Mouse (Mus musculus): ENCODE data around the gene Gm20388.
A peak's percentile ranks its signal among the peaks of the same experiment; 100 is the strongest.

Gene Gm20388

GRCm38 (mm10) chr8:122512392-122512791 lies 2601.8 kb downstream of the Gm20388 start:
- DNase-seq = no peak

- no peak for DNase-seq
Measured at GRCm38 (mm10) chr8:122515699-122516098, 2605.1 kb downstream of the Gm20388 start.

GRCm38 (mm10) chr8:122517541-122518190 lies 2607.0 kb downstream of the Gm20388 start:
- DNase-seq = no peak

- DNase-seq = no peak
Measured at GRCm38 (mm10) chr8:122520611-122521010, 2610.0 kb downstream of the Gm20388 start.

- DNase-seq = peak in 1 of 2 experiments; percentile 20
Measured at GRCm38 (mm10) chr8:122522796-122523651, 2612.4 kb downstream of the Gm20388 start.

- DNase-seq = peak; percentile 75 to 76
Measured at GRCm38 (mm10) chr8:122523652-122524360, 2613.2 kb downstream of the Gm20388 start.

GRCm38 (mm10) chr8:122524506-122524905 lies 2613.9 kb downstream of the Gm20388 start:
- DNase-seq = peak; percentile 37 to 44

- DNase-seq = no peak
Measured at GRCm38 (mm10) chr8:122525004-122525403, 2614.4 kb downstream of the Gm20388 start.

- no peak for DNase-seq
Measured at GRCm38 (mm10) chr8:122526084-122526483, 2615.4 kb downstream of the Gm20388 start.

GRCm38 (mm10) chr8:122526526-122527170 lies 2616.0 kb downstream of the Gm20388 start:
- DNase-seq = no peak

GRCm38 (mm10) chr8:122527937-122528336 lies 2617.3 kb downstream of the Gm20388 start:
- DNase-seq = no peak

- DNase-seq = no peak
Measured at GRCm38 (mm10) chr8:122529159-122529558, 2618.5 kb downstream of the Gm20388 start.

GRCm38 (mm10) chr8:122531312-122531711 lies 2620.7 kb downstream of the Gm20388 start:
- no peak for DNase-seq

- DNase-seq = no peak
Measured at GRCm38 (mm10) chr8:122537033-122537432, 2626.4 kb downstream of the Gm20388 start.

- no peak for DNase-seq
Measured at GRCm38 (mm10) chr8:122537812-122538211, 2627.2 kb downstream of the Gm20388 start.

GRCm38 (mm10) chr8:122538310-122539076 lies 2627.9 kb downstream of the Gm20388 start:
- DNase-seq = no peak

- no peak for DNase-seq
Measured at GRCm38 (mm10) chr8:122544138-122544537, 2633.5 kb downstream of the Gm20388 start.

GRCm38 (mm10) chr8:122546066-122546755 lies 2635.6 kb downstream of the Gm20388 start:
- no peak for DNase-seq

- DNase-seq = no peak
Measured at GRCm38 (mm10) chr8:122546811-122547453, 2636.3 kb downstream of the Gm20388 start.

- no peak for DNase-seq
Measured at GRCm38 (mm10) chr8:122547815-122548214, 2637.2 kb downstream of the Gm20388 start.

GRCm38 (mm10) chr8:122548331-122548730 lies 2637.7 kb downstream of the Gm20388 start:
- no peak for DNase-seq
